Mouse (Mus musculus) adipose tissue, adult 10 weeks (tissue): ENCODE data around the gene Sparcl1. TPM values are rescaled to one million over a fixed set of nuclear protein-coding genes. Genes with fewer than 3 reads are reported as not detected.

Source experiments
- polyA plus RNA-seq: library from polyadenylated mRNA; stranded (reverse); fragments of 350-450 nt; fragmentation: Illumina TruSeq; extraction: RNeasy Lipid Tissue Mini Kit (QIAGEN cat#74804); gene quantifications from one replicate; pipeline ENCODE4 v1.2.3, GENCODE M21; 2014; ENCODE audit warnings: low read depth, low replicate concordance

Gene Sparcl1
- polyA plus RNA-seq: 169 TPM

DNA sequence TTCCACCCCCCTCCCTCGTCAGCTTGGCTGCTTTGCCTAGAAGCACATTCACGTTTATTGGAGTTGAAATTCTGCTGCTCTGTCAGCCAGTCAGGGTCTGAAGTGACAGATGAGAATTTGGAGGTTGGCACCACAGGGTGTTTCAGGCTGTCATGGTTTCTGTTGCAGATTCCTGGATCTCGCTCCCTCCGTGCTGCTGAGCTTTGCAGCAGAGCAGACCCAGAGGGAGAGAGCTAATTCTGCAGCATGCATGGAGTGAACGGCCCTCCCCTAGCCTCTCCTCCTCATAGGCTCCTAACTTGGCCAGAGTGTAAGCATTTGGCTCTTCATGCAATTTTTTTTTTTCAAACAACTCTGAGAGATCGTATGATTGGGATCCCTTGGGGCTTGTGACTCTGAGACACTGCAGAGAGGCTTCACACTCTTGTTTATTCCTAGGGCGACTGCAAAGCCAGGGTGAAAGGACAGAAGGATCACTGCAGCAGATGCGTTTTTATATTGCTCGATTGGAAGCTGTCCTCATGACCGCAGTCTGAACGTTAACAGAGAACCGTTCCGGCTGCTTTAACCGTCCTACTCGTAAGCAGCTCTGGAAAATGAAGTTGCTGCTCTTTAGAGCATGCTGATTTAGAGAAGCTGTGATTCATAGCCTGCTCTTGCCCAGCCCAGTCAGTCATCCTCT, at the start of gene Sparcl1:
Gene Sparcl1, minus strand, starts transcription at position 243 of the 682 bp plus-strand sequence.

DNA sequence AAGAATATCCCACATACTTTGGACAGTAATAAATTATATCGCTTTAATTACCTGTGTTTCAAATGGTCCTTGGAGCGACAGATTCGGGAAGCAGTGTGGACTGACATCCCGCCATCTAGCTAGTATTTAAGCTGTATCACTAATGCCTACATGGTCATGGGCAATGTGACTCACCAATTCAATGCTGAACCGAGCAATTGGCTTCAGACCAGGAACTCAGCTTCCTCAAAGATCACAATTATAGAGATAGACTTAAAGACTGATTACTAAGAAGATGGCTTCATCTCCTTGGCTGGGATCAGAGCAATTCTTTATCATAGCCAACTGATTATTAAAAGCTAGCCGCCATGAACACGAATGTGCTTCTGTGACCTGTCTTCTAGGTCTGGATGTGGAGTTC, 36.0 kb downstream of the Sparcl1 start, which contains the start of gene Gm17660:
Gene Gm17660, minus strand, starts transcription at position 101 of the 400 bp plus-strand sequence.

DNA sequence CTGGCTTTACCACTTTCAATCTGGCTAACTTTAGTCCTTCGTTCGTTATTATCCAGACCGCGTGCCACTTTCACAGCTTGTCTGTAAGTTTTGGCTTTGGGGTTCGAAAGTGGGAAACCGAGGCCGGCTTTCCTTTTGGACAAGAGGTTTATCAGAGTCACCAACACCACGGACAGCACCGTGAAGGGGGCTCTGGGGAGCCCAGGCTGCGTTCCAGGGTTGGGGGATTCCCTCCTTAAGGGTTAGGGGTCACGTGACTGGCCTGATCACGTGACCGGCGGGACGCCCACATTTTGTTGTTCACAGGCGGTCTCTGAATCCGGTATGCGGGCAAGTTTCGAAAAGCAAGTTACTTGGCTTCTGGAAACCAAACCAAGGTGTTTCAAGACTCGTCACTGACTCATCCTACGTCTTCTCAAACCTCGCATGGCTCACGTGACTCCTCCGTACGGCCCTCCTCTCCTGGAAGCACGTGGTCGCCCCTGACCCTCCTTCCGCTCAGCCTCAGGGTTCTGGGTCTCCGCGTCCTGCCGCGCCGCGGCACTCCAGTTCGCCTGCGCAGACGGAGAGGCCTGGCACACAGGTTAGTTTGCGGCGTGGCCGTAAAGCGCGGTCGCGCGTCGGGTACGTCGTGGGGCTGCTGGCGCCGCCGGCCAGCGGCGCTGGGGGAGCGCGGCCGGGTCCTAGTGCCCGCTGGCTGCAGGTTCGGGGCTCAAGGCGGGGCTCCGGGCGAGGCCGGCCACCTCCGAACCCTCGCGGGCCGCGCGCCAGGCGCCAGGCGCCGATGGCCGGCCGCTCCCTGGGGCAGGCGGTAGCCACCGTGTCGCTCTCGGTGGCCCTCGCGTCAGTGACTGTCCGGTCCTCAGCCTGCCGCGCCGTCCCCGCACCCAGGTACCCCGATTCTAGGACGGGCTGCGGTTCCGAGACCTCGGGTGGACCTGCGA, 67.0 kb downstream of the Sparcl1 start, which contains the start of gene Nudt9:
Gene Nudt9, plus strand, starts transcription at position 51 of the 944 bp plus-strand sequence.

Other genes with a start within 250 kb of the Sparcl1 start
- 6.1 TPM for gene Klhl8, start 202.5 kb downstream of the Sparcl1 start, polyA plus RNA-seq
- gene Hsd17b13, start 136.3 kb downstream of the Sparcl1 start, polyA plus RNA-seq: not detected
- gene Hsd17b11, start 91.8 kb downstream of the Sparcl1 start, polyA plus RNA-seq: 60.2 TPM
- gene Nudt9, start 67.4 kb downstream of the Sparcl1 start, polyA plus RNA-seq: 57.1 TPM
- gene Gm17660, start 36.1 kb downstream of the Sparcl1 start, polyA plus RNA-seq: not detected
- not detected for gene Dspp, start 57.0 kb upstream of the Sparcl1 start, polyA plus RNA-seq
- gene Dmp1, start 88.9 kb upstream of the Sparcl1 start, polyA plus RNA-seq: not detected
- gene Ibsp, start 185.4 kb upstream of the Sparcl1 start, polyA plus RNA-seq: not detected
- not detected for gene Mepe, start 211.6 kb upstream of the Sparcl1 start, polyA plus RNA-seq